Mouse (Mus musculus): Measurements from ENCODE around the gene Atrn.

The Atrn gene

DNA sequence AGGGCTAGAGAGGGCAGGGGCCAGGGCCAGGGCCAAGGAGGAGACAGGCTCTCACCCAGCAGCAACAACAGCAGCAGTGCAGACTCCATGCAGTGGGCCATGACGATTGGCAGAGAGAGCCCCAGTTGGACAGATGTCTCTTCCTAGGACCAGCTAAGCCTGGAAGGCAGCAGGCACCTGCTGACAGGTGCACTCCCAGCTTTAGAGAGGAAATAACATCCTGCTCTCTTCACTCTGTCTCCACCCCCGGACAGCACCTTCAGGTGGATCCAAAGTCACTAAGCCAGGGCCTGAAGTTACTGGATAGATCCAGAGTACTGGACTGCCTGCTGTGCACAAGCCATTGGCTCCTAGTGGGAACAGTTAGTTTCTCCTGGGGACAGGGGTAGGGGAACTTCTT, 136.7 kb downstream of the Atrn start, which contains the start of gene Gfra4:
Gene Gfra4 (minus strand): TSS at position 101 of the 400 bp plus-strand sequence.
- DNase-seq: no peak

DNA sequence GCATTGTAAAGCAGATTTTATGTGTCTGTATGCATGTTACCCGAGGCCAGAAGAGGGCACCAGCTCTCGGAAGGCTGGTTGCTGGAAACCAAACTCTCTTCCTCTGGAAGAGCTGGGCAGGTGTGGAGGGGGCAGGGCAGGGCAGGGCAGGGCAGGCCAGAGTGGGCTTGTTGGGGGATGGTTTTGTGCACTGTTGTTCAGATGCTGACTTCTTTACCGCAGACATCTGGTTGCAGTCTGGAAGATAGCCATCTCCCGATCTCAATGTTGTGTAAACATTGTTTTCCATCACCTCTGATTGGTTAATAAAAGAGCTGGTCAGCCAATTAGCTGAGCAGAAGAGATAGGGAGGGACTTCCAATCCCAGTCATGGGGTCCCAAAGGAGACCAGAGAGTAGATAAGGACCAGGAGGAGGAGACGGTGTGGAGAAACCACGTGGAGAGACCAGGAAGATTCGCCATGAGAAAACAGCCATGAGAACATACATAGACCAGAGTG, 138.1 kb downstream of the Atrn start:
- no peak for DNase-seq

DNA sequence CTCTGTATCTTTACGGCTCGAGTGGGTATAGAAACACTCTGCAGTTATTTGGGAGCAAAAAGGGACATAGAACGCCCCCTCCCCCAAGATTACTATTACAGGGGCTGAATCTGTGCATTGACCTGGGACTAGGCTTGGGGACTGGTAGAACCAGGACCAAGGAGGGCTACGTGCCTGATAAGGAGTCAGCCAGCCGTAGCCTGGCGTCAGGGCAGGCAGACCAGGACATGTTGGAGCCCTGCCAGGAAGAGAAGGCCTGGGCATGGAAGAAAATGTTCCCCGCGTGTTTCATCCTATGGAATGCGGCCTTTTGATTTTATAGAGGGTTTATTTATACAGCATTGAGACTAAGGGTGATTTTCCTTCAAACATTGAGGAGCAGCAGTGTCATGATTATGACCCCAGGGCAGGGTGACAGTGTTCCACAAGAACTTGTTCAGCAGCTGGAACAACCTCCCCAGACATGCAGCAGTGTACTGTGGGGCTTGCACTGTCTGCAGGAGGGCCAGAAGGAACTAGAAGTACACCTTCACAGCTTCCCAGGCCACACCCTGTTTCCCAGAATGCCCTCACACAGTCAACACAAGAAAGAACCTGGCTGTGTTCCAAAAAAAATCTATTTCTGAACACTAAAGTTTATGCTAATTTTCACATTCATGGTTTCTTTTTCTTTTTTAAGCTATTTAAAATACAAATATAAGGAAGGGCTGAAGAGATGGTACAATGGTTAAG, 138.9 kb downstream of the Atrn start:
- no peak for DNase-seq

DNA sequence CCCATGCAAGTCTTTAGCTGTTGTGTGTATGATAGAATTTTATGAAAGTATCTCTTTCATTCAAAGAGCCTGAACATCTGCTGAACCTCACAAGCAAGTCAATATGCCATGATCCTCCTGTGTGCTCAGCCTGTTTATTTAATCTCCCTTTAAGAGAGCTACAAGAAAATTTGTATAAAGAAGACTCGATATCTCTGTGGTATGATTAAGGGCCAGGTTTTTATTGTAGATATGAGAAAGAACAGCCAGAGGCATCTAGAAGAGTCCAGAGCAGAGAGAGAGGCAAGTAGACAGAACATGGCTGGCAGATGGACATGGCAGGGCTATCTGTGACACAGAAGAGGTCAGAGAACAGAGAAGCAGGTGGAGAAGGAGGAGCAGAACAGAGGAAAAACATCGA, 139.7 kb downstream of the Atrn start:
- no peak for DNase-seq

DNA sequence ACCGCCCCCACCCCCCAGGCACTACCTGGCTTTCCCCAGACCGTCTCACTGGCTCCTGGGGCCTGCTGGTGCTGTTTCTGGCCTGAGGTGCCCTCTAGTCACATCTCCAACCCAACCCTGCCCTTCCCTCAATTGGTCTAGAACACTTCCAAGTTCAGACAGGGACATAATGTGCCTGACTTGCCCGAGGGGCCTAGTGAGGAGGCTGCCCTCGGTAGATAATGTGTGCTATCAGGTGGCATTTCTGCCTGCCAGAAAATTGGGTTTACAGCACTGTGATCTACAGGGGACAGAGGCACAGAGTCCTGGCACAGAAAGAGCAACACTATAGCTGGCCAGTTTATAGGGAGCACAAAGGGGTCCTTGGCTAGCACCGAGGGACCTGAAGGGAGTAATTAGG, 145.7 kb downstream of the Atrn start:
- DNase-seq: no peak

DNA sequence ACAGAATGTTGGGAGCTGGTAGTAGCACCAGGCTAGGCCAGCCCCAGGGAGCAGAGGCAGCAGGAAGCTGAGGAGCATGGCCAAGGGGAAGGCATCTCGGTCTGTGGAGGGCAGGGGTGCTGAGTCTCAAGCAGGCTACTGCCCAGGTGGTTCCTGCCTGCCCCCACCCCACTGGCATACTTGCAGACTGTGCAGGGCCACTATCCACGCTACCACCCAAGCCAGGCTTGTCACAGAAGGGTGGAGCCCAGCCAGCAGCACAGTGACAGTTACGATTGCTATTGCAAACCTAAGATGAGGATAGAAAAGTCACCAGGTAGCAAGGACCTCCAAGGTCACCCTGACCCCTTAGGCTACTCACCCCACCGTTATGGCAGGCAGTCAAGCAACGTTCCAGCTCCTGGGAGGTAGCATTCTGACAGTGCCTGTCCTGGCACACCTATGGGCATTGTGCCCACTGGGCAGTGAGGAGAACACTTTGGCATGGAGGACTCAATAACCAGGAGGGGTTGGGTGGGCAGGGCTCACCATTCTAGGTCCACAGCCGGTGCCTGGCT, 146.6 kb downstream of the Atrn start:
- no peak for DNase-seq

DNA sequence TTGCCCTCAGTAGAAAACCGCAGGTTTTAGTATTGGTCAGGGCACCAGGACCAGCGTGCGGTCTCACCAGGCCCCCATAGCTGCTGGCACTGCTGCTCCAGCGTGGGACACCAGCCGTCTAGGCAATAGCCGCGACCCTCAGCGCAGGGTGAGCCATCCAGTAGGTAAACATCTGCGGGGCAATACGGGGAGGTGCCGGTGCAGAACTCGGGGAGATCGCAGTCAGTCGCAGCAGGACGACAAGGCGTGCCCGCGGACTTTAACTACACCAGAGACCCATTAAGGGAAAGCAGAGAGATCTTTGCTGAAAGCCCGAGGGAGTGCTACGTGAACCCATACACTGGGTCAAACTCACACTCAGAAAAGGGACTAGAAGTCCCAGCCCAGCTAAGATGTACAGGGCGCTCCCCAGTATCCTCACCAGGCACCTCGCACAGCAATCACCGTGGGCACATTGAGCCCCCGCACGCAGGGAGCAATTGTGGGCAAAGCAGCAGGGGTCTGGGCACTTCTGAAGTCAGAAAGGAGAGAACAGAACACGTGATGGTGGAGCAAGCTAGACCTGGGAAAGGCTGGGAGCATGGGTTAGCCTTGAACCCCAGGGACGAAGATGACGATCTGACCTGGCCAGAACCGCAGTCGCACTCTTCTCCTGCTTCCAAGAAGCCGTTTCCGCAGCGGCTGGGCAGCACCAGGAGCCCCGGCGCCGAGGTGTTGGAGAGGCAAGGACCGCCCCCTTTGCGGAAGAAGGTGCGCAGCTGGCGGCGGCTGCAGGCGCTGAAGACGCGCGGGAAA, 147.8 kb downstream of the Atrn start:
- DNase-seq: peak; percentile 63

DNA sequence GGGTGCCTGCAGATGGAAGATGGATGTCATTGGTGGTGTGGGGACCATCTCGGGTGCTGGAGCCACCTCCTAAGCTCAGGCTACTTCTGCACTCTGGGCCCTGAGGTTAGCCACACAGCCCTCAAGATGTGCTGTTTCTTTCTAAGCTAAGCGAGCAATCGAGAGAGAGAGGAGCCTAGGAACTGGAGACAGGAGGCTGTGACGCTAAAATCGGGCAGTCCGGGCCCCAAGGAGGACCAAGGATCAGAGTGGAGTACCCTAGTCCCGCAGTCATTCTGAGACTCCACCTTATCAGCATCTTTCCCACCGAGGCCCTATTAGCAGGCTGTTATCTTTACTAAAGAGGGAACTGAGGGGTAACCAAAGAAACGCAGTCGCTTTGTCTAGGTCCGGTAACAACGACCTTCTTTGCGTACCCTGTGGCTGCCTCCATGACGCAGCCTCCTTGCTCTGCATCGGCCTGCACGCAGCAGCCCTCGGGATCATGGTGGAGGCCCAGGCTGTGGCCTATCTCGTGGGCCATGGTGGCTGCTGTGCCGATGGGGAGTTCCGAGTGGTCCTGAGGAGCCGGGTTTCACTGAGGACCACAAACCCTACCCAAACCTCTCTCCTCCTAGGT, 148.5 kb downstream of the Atrn start:
- no peak for DNase-seq

DNA sequence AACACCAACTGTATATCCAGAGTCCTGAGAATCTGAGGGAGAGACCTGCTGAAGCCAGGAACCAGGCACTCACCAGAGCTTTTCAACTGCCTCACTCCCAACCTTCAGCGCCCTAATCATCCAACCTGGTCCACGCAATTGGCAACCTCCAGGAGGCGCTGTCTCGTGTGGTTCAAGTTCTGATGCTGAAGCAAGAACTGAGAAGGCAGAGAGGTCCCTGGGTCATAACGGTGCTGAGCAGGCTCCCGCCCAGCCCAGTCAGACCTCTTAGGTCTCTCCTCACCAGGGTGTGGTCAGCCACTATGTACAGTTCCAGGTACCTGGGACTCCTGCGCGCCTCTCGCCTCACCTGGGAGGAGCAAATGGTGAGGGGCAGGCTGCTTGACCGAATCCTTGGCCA, 149.3 kb downstream of the Atrn start:
- DNase-seq: peak; percentile 77

DNA sequence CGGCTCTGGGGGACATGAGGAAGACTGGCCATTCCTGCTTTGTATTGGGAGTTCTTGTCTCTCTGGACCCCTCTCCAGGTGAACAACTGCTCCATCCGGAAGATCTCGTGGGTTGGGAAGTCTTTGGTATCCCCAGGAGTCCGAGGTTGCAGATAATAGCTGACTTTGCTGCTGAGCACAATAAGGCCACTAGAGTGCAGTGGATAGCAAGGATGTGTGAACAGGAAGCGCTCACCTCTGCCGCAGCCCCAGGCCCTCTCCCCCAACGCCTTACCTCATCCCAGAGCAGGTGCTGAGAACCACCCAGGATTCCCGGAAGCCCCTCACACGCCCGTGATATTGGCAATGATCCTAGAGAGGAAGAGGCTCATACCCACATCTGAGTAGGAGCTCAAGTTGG, 149.9 kb downstream of the Atrn start:
- DNase-seq: peak; percentile 75

DNA sequence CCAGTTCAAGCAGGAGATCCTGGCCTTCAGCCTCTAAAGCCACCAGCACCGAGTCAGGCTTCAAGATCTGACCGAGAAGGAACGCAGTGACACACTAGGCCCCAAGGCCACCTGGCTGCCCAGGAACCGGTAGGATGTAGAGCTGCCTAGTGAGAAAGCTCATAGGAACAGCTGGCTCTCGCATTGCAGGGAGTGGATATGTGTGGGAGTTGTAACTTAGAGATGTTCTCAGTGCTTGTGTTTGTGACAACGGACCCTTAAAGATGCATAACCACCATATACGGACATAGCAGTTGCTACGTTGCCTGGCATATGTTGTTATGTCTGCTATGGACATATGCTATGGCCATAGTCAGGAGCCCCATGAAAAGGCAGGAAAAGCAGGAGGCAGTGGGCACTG, 152.4 kb downstream of the Atrn start:
- DNase-seq: no peak

DNA sequence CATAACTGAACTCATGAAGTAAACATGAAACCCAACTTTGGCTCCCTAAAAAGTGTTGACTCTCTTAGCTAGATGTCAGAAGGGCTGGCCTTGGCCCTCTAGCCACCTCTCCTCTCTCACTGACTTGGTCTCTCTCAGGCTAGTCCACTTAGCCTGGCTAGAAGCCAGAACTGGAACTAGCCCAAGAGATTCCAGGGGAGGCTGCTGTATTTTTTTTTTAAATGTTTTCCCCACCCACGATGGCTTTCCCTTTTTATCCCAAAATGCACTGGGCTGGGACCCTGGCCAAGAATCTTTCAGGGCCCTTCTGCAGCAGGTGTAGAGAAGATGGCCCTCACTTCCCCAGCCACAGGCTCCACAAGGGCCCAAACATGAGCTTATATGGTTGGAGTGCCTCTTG, 153.1 kb downstream of the Atrn start:
- DNase-seq: no peak

DNA sequence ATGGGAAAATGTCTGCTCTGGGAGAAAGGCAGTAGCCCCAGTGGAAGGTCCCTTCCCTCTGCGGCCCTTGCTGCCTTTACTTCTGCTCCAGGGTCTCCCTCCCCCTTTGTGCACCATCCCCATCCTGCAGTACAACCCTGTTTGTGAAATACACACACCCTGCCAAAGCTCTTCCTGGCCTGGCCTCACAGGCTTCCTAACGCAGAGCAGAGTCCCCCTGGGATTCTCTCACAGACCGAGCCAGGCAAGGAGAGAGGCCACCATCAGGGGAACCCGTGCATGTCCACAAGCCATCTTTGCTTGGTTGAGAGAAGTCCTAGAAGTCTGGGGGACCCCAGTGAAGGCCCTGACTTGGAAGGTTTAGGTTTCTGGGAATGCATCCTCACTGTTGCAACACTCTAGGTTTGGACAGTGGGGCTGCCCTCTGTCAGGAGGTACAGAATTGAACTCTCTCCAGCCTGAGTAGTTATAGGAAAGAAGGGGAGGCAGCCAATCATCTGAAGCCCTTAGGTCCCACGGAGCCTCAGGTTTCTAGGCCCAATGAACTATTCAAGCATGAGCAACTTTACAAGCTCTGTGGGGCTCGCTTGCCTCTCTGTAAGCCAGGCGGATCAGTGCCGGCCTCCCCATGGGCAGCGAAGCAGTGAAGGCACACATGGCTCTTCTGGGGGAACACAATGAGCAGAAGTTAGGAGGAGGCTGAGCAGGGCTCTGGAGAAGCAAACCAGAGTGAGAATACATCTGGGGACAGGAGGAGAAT, 153.7 kb downstream of the Atrn start:
- no peak for DNase-seq

DNA sequence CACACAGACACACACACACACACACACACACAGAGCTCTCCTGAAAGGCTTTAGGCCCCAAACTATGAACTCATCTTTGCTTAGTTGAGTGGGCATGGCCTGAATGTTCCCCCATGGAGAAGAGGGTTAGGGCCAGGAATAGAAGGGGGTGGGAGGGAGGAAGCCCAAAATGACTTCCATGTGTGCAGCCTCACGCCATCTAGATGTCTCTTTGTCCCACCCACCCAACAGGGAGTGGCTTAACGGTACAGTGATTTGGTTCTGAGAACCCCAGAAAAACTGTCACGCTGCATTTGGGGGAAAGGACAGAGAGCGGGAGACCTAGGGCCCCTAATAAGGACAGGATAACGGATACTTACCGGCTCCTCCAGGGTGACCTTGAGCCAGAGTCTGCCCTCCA, 154.5 kb downstream of the Atrn start:
- peak; percentile 55 for DNase-seq

DNA sequence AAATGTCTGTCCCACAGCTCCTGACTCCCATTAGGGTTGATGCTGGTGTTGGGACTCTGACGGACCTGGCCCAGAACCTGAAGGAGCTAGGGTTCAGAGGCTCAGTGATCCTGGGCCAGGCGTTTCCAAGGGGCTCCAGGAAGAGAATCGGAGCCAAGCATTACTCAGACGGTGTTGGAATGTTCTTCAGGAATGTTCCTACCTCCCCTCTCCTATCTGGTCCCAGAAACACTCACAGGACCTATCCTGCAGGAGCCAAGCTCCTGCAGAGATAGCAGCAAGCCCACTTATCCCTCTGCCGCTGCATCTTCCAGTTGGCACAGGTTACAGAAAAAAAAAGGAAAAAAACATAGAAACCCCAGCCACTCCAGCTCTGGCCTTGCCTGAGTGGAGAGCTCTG, 155.3 kb downstream of the Atrn start:
- no peak for DNase-seq

DNA sequence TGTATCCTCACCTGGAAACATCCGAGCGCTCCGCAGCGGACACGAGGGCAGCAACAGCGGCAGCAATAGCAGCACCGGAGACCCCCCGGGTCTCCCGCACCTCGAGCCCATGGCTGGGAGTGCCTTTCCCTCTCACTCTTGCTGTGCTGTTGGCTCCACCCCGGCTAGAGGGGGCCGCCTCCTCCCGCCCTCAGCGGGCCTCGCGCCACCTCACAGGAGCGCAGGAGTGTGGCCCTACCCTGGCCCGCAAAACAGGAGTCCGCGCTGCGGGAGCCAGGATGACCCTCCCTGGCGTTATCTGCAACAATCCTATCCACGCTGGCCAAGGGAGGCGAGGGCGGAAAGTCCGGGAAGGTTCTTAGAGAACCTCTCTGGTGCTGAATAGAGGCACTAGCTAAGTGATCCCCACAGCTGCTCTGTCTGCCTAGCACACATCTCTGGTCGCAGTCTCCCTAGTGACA, 157.1 kb downstream of the Atrn start, which contains the start of gene Adam33:
Gene Adam33 (minus strand): TSS at position 411 of the 461 bp plus-strand sequence.
- peak; percentile 33 for DNase-seq

DNA sequence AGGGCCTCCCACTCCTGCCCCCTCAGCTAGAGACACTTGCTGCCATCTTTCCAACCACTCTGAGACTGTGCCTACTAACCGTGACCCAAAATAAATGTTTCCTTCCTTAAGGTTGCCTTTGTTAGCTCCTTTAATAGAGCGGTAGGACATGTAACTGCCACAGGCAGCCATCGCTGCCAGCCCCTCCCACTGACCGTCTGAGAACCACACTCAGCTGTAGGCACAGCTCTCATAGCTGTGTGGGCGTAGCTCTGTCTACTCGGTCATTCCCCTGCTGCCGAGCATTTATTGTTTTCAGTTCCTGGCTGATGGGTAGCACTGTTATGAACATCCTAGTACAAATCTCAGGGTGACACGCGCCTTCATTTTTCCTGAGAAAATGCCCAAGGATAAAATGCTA, 160.0 kb downstream of the Atrn start:
- DNase-seq: no peak

DNA sequence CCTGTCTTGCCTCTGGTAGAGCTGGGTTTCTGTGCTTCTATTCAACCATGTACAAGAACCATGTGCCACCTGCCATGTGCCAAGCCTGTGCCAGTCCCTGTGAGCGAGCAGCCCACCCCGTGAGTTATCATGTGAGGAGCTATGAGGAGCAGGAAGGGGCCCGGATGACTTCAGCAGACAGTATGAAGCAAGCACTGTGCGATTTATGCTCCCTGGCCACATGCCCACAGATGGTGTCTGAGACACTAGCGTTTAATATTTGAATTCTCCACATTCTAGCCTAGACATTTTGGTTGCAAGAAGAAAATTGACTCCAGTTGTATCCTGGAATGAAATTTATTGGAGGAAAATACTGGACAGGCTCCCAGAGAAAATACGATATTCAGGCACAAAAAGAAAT, 161.2 kb downstream of the Atrn start:
- no peak for DNase-seq

DNA sequence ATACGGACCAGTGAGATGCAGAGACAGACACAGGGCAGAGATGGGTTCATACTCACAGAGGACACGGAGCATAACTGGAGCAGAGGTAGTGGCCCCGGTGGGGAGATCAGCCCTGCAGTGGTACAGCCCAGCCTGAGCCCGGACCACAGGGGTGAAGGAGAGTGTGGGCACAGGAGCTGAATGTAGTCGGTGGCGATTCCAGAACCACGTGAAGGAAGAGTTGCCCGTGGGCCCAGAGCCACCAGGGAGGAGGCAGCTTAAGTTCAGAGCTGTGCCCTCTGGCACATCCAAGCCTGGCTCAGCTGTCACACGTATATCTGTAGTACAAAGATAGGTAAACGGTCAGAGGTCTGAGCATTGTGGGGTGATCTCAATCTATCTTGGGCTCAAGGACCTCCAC, 166.2 kb downstream of the Atrn start:
- no peak for DNase-seq

All from embryo, embryonic 11 days (tissue).